Mouse (Mus musculus): ENCODE results near the gene Myl4. TPM values are rescaled to one million over a fixed set of nuclear protein-coding genes. Genes with fewer than 3 reads are reported as not detected.
A peak's percentile ranks its signal among the peaks of the same experiment; 100 is the strongest.
"Not testable (repeated sequence)": the region's sequence is repeated elsewhere in the genome, so short reads cannot be mapped to it uniquely, and the experiment has no call there.

Myl4 gene
- polyA plus RNA-seq (2015; fragmentation: Nextera tagmentation; extraction: Ambion mirVana): 4.6 and 4.9 TPM in 2 replicates

GRCm38 (mm10) chr11:104550406-104550974 is at the start of gene Myl4, which contains the start of gene Cdc27:
Gene Myl4, plus strand, starts transcription at chr11:104550663.
Gene Cdc27, minus strand, starts transcription at chr11:104550620.
- ATAC-seq (ENCODE audit: low read depth): peak; percentile 91
- Histone ChIP-seq H3K9me3 (replicated peaks) (no peaks in the 10 kb centered on the region), H3K36me3 (peaks cover 13% of the 10 kb centered on the region), H3K4me1 (replicated peaks) (peaks cover 43% of the 10 kb centered on the region), H3K9ac (peak within 1 kb of the TSS; percentile 99), H3K27me3 (no peaks in the 10 kb centered on the region), H3K4me2 (peak within 1 kb of the TSS; percentile 76), H3K27ac (peak within 1 kb of the TSS; percentile 93), H3K4me3 (replicated peaks) (peak within 1 kb of the TSS; percentile 91)
- DNase-seq: peak; percentile 99
- WGBS (ENCODE audit: insufficient replicate concordance): under 1% methylated on average over 35 of the region's 35 CpGs

GRCm38 (mm10) chr11:104508455-104508854 is 42.0 kb upstream of the Myl4 start:
- 80% methylated on average over 4 of the region's 4 CpGs for WGBS (ENCODE audit: insufficient replicate concordance)
- ATAC-seq (ENCODE audit: low read depth) (no peak), DNase-seq (no peak)
- H3K27me3 ChIP-seq: no peaks in the 10 kb centered on the region
- no peak overlapping the region for H3K4me3 ChIP-seq (replicated peaks)
- peaks cover 87% of the 10 kb centered on the region for H3K36me3 ChIP-seq
- no peak overlapping the region for H3K4me2 ChIP-seq
- H3K9ac ChIP-seq: no peak overlapping the region
- H3K27ac ChIP-seq: no peak overlapping the region
- H3K9me3 ChIP-seq (replicated peaks): no peaks in the 10 kb centered on the region
- no peaks in the 10 kb centered on the region for H3K4me1 ChIP-seq (replicated peaks)

GRCm38 (mm10) chr11:104510606-104511005 is 39.9 kb upstream of the Myl4 start:
- H3K27me3 ChIP-seq: no peaks in the 10 kb centered on the region
- H3K36me3 ChIP-seq: peaks cover 89% of the 10 kb centered on the region
- DNase-seq: peak; percentile 9
- WGBS (ENCODE audit: insufficient replicate concordance): 88% methylated on average over 2 of the region's 2 CpGs
- no peak overlapping the region for H3K27ac ChIP-seq
- no peaks in the 10 kb centered on the region for H3K9me3 ChIP-seq (replicated peaks)
- no peak for ATAC-seq (ENCODE audit: low read depth)
- no peak overlapping the region for H3K4me3 ChIP-seq (replicated peaks)
- no peak overlapping the region for H3K9ac ChIP-seq
- no peak overlapping the region for H3K4me2 ChIP-seq
- H3K4me1 ChIP-seq (replicated peaks): no peaks in the 10 kb centered on the region

- Histone ChIP-seq H3K9me3 (replicated peaks) (no peaks in the 10 kb centered on the region), H3K36me3 (peaks cover 90% of the 10 kb centered on the region), H3K27me3 (no peaks in the 10 kb centered on the region), H3K4me2 (no peak overlapping the region), H3K4me3 (replicated peaks) (no peak overlapping the region), H3K4me1 (replicated peaks) (no peaks in the 10 kb centered on the region), H3K27ac (no peak overlapping the region), H3K9ac (no peak overlapping the region)
- no peak for ATAC-seq (ENCODE audit: low read depth)
- no peak for DNase-seq
- 87% methylated on average over 4 of the region's 4 CpGs for WGBS (ENCODE audit: insufficient replicate concordance)
Measured at GRCm38 (mm10) chr11:104512436-104512835, 38.0 kb upstream of the Myl4 start.

GRCm38 (mm10) chr11:104525935-104526334 is 24.5 kb upstream of the Myl4 start:
- DNase-seq (no peak), ATAC-seq (ENCODE audit: low read depth) (no peak)
- Histone ChIP-seq H3K4me3 (replicated peaks) (no peak overlapping the region), H3K4me1 (replicated peaks) (no peaks in the 10 kb centered on the region), H3K9ac (no peak overlapping the region), H3K36me3 (peaks cover 79% of the 10 kb centered on the region), H3K27me3 (no peaks in the 10 kb centered on the region), H3K9me3 (replicated peaks) (no peaks in the 10 kb centered on the region), H3K27ac (no peak overlapping the region), H3K4me2 (no peak overlapping the region)
- WGBS (ENCODE audit: insufficient replicate concordance): 90% methylated on average over 6 of the region's 6 CpGs

- no peak overlapping the region; the same call in 1 of the 2 replicates for H3K27ac ChIP-seq
- 26% methylated on average over 2 of the region's 2 CpGs for WGBS (ENCODE audit: insufficient replicate concordance)
- peaks cover 56% of the 10 kb centered on the region for H3K36me3 ChIP-seq
- H3K9ac ChIP-seq: no peak overlapping the region
- no peaks in the 10 kb centered on the region for H3K9me3 ChIP-seq (replicated peaks)
- H3K4me2 ChIP-seq: no peak overlapping the region
- H3K4me3 ChIP-seq (replicated peaks): no peak overlapping the region
- DNase-seq (peak; percentile 43), ATAC-seq (ENCODE audit: low read depth) (peak; percentile 81)
- H3K27me3 ChIP-seq: no peaks in the 10 kb centered on the region
- peaks cover 49% of the 10 kb centered on the region for H3K4me1 ChIP-seq (replicated peaks)
Measured at GRCm38 (mm10) chr11:104536843-104537242, 13.6 kb upstream of the Myl4 start.

GRCm38 (mm10) chr11:104537945-104538555 is 12.4 kb upstream of the Myl4 start:
- no peaks in the 10 kb centered on the region for H3K27me3 ChIP-seq
- H3K27ac ChIP-seq: peak overlapping the region; percentile 50
- ATAC-seq (ENCODE audit: low read depth) (peak; percentile 70), DNase-seq (no peak)
- peak overlapping the region; percentile 34; the same call in 1 of the 2 replicates for H3K4me2 ChIP-seq
- H3K36me3 ChIP-seq: peaks cover 44% of the 10 kb centered on the region
- no peaks in the 10 kb centered on the region for H3K9me3 ChIP-seq (replicated peaks)
- H3K4me1 ChIP-seq (replicated peaks): peaks cover 61% of the 10 kb centered on the region
- no peak overlapping the region for H3K9ac ChIP-seq
- H3K4me3 ChIP-seq (replicated peaks): no peak overlapping the region
- 19% methylated on average over 2 of the region's 2 CpGs for WGBS (ENCODE audit: insufficient replicate concordance)

GRCm38 (mm10) chr11:104539811-104540210 is 10.7 kb upstream of the Myl4 start:
- no peak for DNase-seq
- H3K27ac ChIP-seq: no peak overlapping the region
- no peaks in the 10 kb centered on the region for H3K9me3 ChIP-seq (replicated peaks)
- H3K27me3 ChIP-seq: no peaks in the 10 kb centered on the region
- no peak overlapping the region for H3K9ac ChIP-seq
- H3K4me1 ChIP-seq (replicated peaks): peaks cover 74% of the 10 kb centered on the region
- 84% methylated on average over 5 of the region's 5 CpGs for WGBS (ENCODE audit: insufficient replicate concordance)
- no peak overlapping the region for H3K4me3 ChIP-seq (replicated peaks)
- H3K4me2 ChIP-seq: no peak overlapping the region
- no peak for ATAC-seq (ENCODE audit: low read depth)
- peaks cover 32% of the 10 kb centered on the region for H3K36me3 ChIP-seq

- not testable (repeated sequence) for H3K9ac ChIP-seq; H3K4me3 ChIP-seq (replicated peaks); H3K9me3 ChIP-seq (replicated peaks); H3K27me3 ChIP-seq
- DNase-seq (peak; percentile 28), ATAC-seq (ENCODE audit: low read depth) (peak; percentile 69)
- peaks cover 87% of the 10 kb centered on the region for H3K4me1 ChIP-seq (replicated peaks)
- H3K4me2 ChIP-seq: peak overlapping the region; percentile 40
- peaks cover 38% of the 10 kb centered on the region for H3K36me3 ChIP-seq
- peak overlapping the region; percentile 72 for H3K27ac ChIP-seq
- 13% methylated on average over 2 of the region's 2 CpGs for WGBS (ENCODE audit: insufficient replicate concordance)
Measured at GRCm38 (mm10) chr11:104543337-104543736, 7.1 kb upstream of the Myl4 start.

- ATAC-seq (ENCODE audit: low read depth): no peak
- Histone ChIP-seq H3K4me1 (replicated peaks) (peaks cover 86% of the 10 kb centered on the region), H3K4me2 (0 out of 2 replicates have a peak overlapping the region, but pooled peaks have one; percentile 10), H3K4me3 (replicated peaks) (no peak overlapping the region), H3K9me3 (replicated peaks) (no peaks in the 10 kb centered on the region), H3K27me3 (no peaks in the 10 kb centered on the region), H3K9ac (peak overlapping the region; percentile 2; the same call in 1 of the 2 replicates), H3K36me3 (peaks cover 38% of the 10 kb centered on the region), H3K27ac (peak overlapping the region; percentile 69)
- no peak for DNase-seq
- WGBS (ENCODE audit: insufficient replicate concordance): 25% methylated on average over 2 of the region's 2 CpGs
Measured at GRCm38 (mm10) chr11:104544507-104544906, 6.0 kb upstream of the Myl4 start.

GRCm38 (mm10) chr11:104547502-104547901 is 3.0 kb upstream of the Myl4 start:
- Histone ChIP-seq H3K9me3 (replicated peaks) (no peaks in the 10 kb centered on the region), H3K27me3 (no peaks in the 10 kb centered on the region), H3K4me3 (replicated peaks) (no peak overlapping the region; the same call in 1 of the 2 replicates), H3K9ac (peak overlapping the region; percentile 8; the same call in 1 of the 2 replicates), H3K27ac (peak overlapping the region; percentile 1; the same call in 1 of the 2 replicates), H3K36me3 (peaks cover 25% of the 10 kb centered on the region), H3K4me2 (peak overlapping the region; percentile 38), H3K4me1 (replicated peaks) (peaks cover 68% of the 10 kb centered on the region)
- 52% methylated on average over 3 of the region's 3 CpGs for WGBS (ENCODE audit: insufficient replicate concordance)
- DNase-seq (no peak), ATAC-seq (ENCODE audit: low read depth) (no peak)
